Mouse (Mus musculus) embryonic fibroblast, embryonic 13.5 days (primary cell): ENCODE measurements around the gene Adgrg1.

Experiments
- CTCF ChIP-seq: IDR thresholded peaks from 2 replicates; pipeline ENCODE4 v1.5.1; 2011; ENCODE audit warnings: mild to moderate bottlenecking, control low read depth, low read length, moderate library complexity, borderline replicate concordance; ENCODE audit not compliant: insufficient read depth
- POLR2A ChIP-seq: IDR thresholded peaks from 2 replicates; pipeline ENCODE4 v1.6.1; 2011; ENCODE audit warnings: low read depth, mild to moderate bottlenecking, control low read depth, low read length, moderate library complexity

DNA sequence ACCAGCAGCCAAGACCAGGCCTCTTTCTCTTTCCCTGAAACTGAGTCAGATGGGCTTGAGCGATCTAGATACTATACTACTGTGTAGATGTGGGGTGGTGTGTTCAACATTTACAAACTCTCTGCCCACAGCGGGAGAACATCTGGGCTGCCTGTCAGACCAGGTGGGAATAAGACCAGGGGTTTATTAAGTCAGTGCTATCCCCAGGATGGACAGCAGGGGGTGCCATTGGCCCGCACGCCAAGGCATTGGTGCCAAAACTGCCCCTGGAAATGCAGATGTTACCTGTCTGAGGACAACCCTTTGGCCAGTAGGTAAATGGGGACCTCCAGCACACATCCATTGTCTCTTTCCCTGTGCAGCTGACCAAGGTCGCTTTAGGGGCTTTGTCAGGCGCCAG is 32.0 kb upstream of the Adgrg1 start:
- TF ChIP-seq CTCF = peak; percentile 79; the same call in 1 of the 2 replicates
- TF ChIP-seq POLR2A = no peak
